Mouse (Mus musculus) neural tube, embryonic 11.5 days (tissue): ENCODE measurements at regions not wholly inside any gene's neighbourhood (a gene's known extent, or its start where the extent isn't known, plus 50 kb on each side); places are given as distances from the start of the nearest gene placed in this dataset.

Source experiments
- ATAC-seq: fragments of 200-750 bp; cut with Nextera tagmentation; 2 replicates; pipeline ENCODE4 v1.8.0; 2017; ENCODE audit warnings: moderate number of reproducible peaks, mild to moderate bottlenecking, moderate TSS enrichment, moderate library complexity; ENCODE audit not compliant: insufficient read depth, low FRiP score, low TSS enrichment
- DNase-seq: peaks from one replicate; pipeline ENCODE4 v3.0.0-alpha.2; 2015; ENCODE audit warnings: low spot score
- H3K27ac ChIP-seq: fragments of 300-500 bp; sonication (generic); 2 replicates; pipeline ENCODE4 v1.5.1; 2014; ENCODE audit warnings: low read depth, mild to moderate bottlenecking, low read length
- H3K27me3 ChIP-seq: fragments of 300-500 bp; sonication (generic); 2 replicates; pipeline ENCODE4 v1.6.1; 2014; ENCODE audit warnings: mild to moderate bottlenecking, low read length, mixed read lengths; ENCODE audit not compliant: control insufficient read depth, insufficient read depth
- H3K36me3 ChIP-seq: fragments of 300-500 bp; sonication (generic); 2 replicates; pipeline ENCODE4 v1.6.1; 2014; ENCODE audit warnings: mild to moderate bottlenecking, low read length, moderate library complexity, mixed read lengths; ENCODE audit not compliant: control insufficient read depth, insufficient read depth
- H3K4me1 ChIP-seq: fragments of 300-500 bp; sonication (generic); 2 replicates; pipeline ENCODE4 v1.6.1; 2014; ENCODE audit warnings: low read length, mixed read lengths; ENCODE audit not compliant: control insufficient read depth, insufficient read depth
- H3K4me2 ChIP-seq: fragments of 300-500 bp; sonication (generic); 2 replicates; pipeline ENCODE4 v1.6.1; 2014; ENCODE audit warnings: low read depth, mild to moderate bottlenecking, moderate library complexity
- H3K4me3 ChIP-seq: fragments of 300-500 bp; sonication (generic); 2 replicates; pipeline ENCODE4 v1.5.1; 2014; ENCODE audit warnings: low read depth, low read length
- H3K9ac ChIP-seq: fragments of 300-500 bp; sonication (generic); 2 replicates; pipeline ENCODE4 v1.6.1; 2014; ENCODE audit warnings: mild to moderate bottlenecking, low read length
- H3K9me3 ChIP-seq: fragments of 300-500 bp; sonication (generic); 2 replicates; pipeline ENCODE4 v1.6.1; 2016; ENCODE audit warnings: low read length; ENCODE audit not compliant: control insufficient read depth
- WGBS: fragments of 180-500 bp; shearing (Covaris S2); extraction: QIAGEN DNeasy Blood & Tissue Kit; methylation state at CpG from one replicate; pipeline ENCODE4 v1.1.7; 2014; 5-methylcytosine and 5-hydroxymethylcytosine counted together

- Histone ChIP-seq H3K4me3 (no peak overlapping the region), H3K9me3 (no peaks in the 10 kb centered on the region), H3K4me2 (no peak overlapping the region), H3K27ac (no peak overlapping the region), H3K36me3 (no peaks in the 10 kb centered on the region), H3K4me1 (no peaks in the 10 kb centered on the region), H3K27me3 (no peaks in the 10 kb centered on the region), H3K9ac (no peak overlapping the region)
- WGBS: 33% methylated on average over 10 of the region's 10 CpGs
- DNase-seq (peak; percentile 54), ATAC-seq (no peak)
These were observed 139.8 kb downstream of the Icos start for GRCm38 (mm10) chr1:61117535-61117934.

- no peaks in the 10 kb centered on the region for H3K36me3 ChIP-seq
These were observed 140.3 kb downstream of the Icos start for GRCm38 (mm10) chr1:61118071-61118470.

GRCm38 (mm10) chr1:61121480-61121879 lies 143.8 kb downstream of the Icos start:
- Histone ChIP-seq H3K27me3 (no peaks in the 10 kb centered on the region), H3K9me3 (no peaks in the 10 kb centered on the region)

More at GRCm38 (mm10) chr1:61118071-61118470, 140.3 kb downstream of the Icos start:
- 62% methylated on average over 4 of the region's 4 CpGs for WGBS
- H3K9me3 ChIP-seq: no peaks in the 10 kb centered on the region
- ATAC-seq: no peak
- no peak overlapping the region for H3K4me2 ChIP-seq
- no peak overlapping the region for H3K27ac ChIP-seq
- DNase-seq: no peak
- H3K9ac ChIP-seq: no peak overlapping the region
- H3K4me3 ChIP-seq: no peak overlapping the region
- H3K27me3 ChIP-seq: no peaks in the 10 kb centered on the region
- H3K4me1 ChIP-seq: no peaks in the 10 kb centered on the region

GRCm38 (mm10) chr1:61125127-61125526 lies 147.4 kb downstream of the Icos start:
- ATAC-seq: no peak
- Histone ChIP-seq H3K27me3 (no peaks in the 10 kb centered on the region), H3K9ac (no peak overlapping the region), H3K36me3 (no peaks in the 10 kb centered on the region), H3K27ac (no peak overlapping the region), H3K4me1 (no peaks in the 10 kb centered on the region), H3K4me2 (no peak overlapping the region), H3K9me3 (no peaks in the 10 kb centered on the region), H3K4me3 (no peak overlapping the region)
- WGBS: 92% methylated on average over 2 of the region's 2 CpGs
- no peak for DNase-seq

More at GRCm38 (mm10) chr1:61121480-61121879, 143.8 kb downstream of the Icos start:
- no peak overlapping the region for H3K4me2 ChIP-seq
- ATAC-seq (no peak), DNase-seq (no peak)
- H3K4me3 ChIP-seq: no peak overlapping the region
- H3K27ac ChIP-seq: no peak overlapping the region
- H3K36me3 ChIP-seq: no peaks in the 10 kb centered on the region
- no peak overlapping the region for H3K9ac ChIP-seq
- WGBS: 68% methylated on average over 4 of the region's 4 CpGs
- no peaks in the 10 kb centered on the region for H3K4me1 ChIP-seq

GRCm38 (mm10) chr1:61135597-61136545 lies 158.1 kb downstream of the Icos start:
- H3K36me3 ChIP-seq: no peaks in the 10 kb centered on the region
- H3K4me2 ChIP-seq: no peak overlapping the region
- WGBS: 77% methylated on average over 9 of the region's 9 CpGs
- H3K4me1 ChIP-seq: peaks cover 13% of the 10 kb centered on the region
- H3K9me3 ChIP-seq: no peaks in the 10 kb centered on the region
- DNase-seq: no peak
- no peak overlapping the region for H3K9ac ChIP-seq
- no peak for ATAC-seq
- no peaks in the 10 kb centered on the region for H3K27me3 ChIP-seq
- no peak overlapping the region for H3K27ac ChIP-seq
- H3K4me3 ChIP-seq: no peak overlapping the region

GRCm38 (mm10) chr1:61137210-61137885 lies 159.6 kb downstream of the Icos start:
- WGBS: 56% methylated on average over 5 of the region's 5 CpGs

GRCm38 (mm10) chr1:61137954-61138353 lies 160.2 kb downstream of the Icos start:
- DNase-seq (no peak), ATAC-seq (no peak)
- Histone ChIP-seq H3K9ac (no peak overlapping the region), H3K4me1 (peaks cover 30% of the 10 kb centered on the region), H3K27me3 (no peaks in the 10 kb centered on the region), H3K9me3 (no peaks in the 10 kb centered on the region), H3K4me2 (no peak overlapping the region), H3K27ac (no peak overlapping the region), H3K36me3 (no peaks in the 10 kb centered on the region), H3K4me3 (no peak overlapping the region)
- 56% methylated on average over 11 of the region's 11 CpGs for WGBS

More at GRCm38 (mm10) chr1:61137210-61137885, 159.6 kb downstream of the Icos start:
- Histone ChIP-seq H3K27ac (no peak overlapping the region), H3K9ac (no peak overlapping the region), H3K36me3 (no peaks in the 10 kb centered on the region), H3K27me3 (no peaks in the 10 kb centered on the region), H3K4me2 (no peak overlapping the region), H3K4me1 (peaks cover 24% of the 10 kb centered on the region), H3K9me3 (no peaks in the 10 kb centered on the region), H3K4me3 (no peak overlapping the region)
- DNase-seq (no peak), ATAC-seq (no peak)

GRCm38 (mm10) chr1:61139291-61139983 lies 161.7 kb downstream of the Icos start:
- no peaks in the 10 kb centered on the region for H3K9me3 ChIP-seq
- peak overlapping the region; percentile 23 for H3K4me2 ChIP-seq
- no peaks in the 10 kb centered on the region for H3K27me3 ChIP-seq
- H3K4me3 ChIP-seq: no peak overlapping the region
- H3K9ac ChIP-seq: 0 out of 2 replicates have a peak overlapping the region, but pooled peaks have one; percentile 14
- H3K27ac ChIP-seq: peak overlapping the region; percentile 54
- DNase-seq: peak; percentile 80
- WGBS: 3% methylated on average over 15 of the region's 15 CpGs
- H3K4me1 ChIP-seq: peaks cover 34% of the 10 kb centered on the region
- peak; percentile 77 for ATAC-seq
- H3K36me3 ChIP-seq: no peaks in the 10 kb centered on the region
